Mouse (Mus musculus) small intestine, adult 2 months (tissue): Measurements from ENCODE around the gene Ssbp3. TPM values are rescaled to one million over a fixed set of nuclear protein-coding genes. Genes with fewer than 3 reads are reported as not detected.

Source experiments
- H3K27ac ChIP-seq: fragments of 200-500 bp; 2 replicates; pipeline ENCODE4 v1.5.1; 2012; ENCODE audit warnings: low read depth, low read length, control low read depth, inconsistent platforms; ENCODE audit not compliant: insufficient read depth
- H3K27me3 ChIP-seq: fragments of 200-500 bp; 2 replicates; pipeline ENCODE4 v1.6.1; 2012; ENCODE audit warnings: mild to moderate bottlenecking, moderate library complexity, low read length, inconsistent platforms; ENCODE audit not compliant: control insufficient read depth, insufficient read depth
- H3K36me3 ChIP-seq: fragments of 200-500 bp; 2 replicates; pipeline ENCODE4 v1.6.1; 2012; ENCODE audit warnings: mild to moderate bottlenecking, low read length, control low read depth, inconsistent platforms; ENCODE audit not compliant: control insufficient read depth, insufficient read depth
- H3K4me1 ChIP-seq: fragments of 200-500 bp; 2 replicates; pipeline ENCODE4 v1.6.1; 2012; ENCODE audit warnings: low read length, inconsistent platforms, mixed read lengths; ENCODE audit not compliant: control insufficient read depth, insufficient read depth, insufficient read length
- H3K4me3 ChIP-seq: fragments of 200-500 bp; 2 replicates; pipeline ENCODE4 v1.5.1; 2012; ENCODE audit warnings: low read depth, mild to moderate bottlenecking, control low read depth, inconsistent platforms, low read length, moderate library complexity
- CTCF ChIP-seq: fragments of 200-500 bp; IDR thresholded peaks from 2 replicates; pipeline ENCODE4 v1.5.1; 2012; ENCODE audit warnings: low read depth, mild to moderate bottlenecking, control low read depth, inconsistent platforms, low read length, moderate library complexity, mixed read lengths; ENCODE audit not compliant: insufficient replicate concordance, insufficient read length; ENCODE audit errors: extremely low read depth
- POLR2A ChIP-seq: fragments of 200-500 bp; IDR thresholded peaks from 2 replicates; pipeline ENCODE4 v1.6.1; 2012; ENCODE audit warnings: low read depth, mild to moderate bottlenecking, control low read depth, inconsistent platforms, low read length, moderate library complexity
- WGBS: fragments of 180-500 bp; shearing (Covaris S2); methylation state at CpG from one replicate; pipeline ENCODE4 v1.1.7; 2018; 5-methylcytosine and 5-hydroxymethylcytosine counted together
- polyA plus RNA-seq: library from polyadenylated mRNA; depleted of rRNA; stranded (reverse); fragments of >200 nt; gene quantifications from 2 replicates; pipeline ENCODE4 v1.2.3, GENCODE M21; 2012

Gene Ssbp3
- polyA plus RNA-seq, 1 experiment, result 21.2 TPM

- H3K27ac ChIP-seq, result no peak overlapping the region
- no peaks in the 10 kb centered on the region for H3K27me3 ChIP-seq
- 29% methylated on average over 3 of the region's 3 CpGs for WGBS
- H3K4me3 ChIP-seq, result no peak overlapping the region
- TF ChIP-seq CTCF, result no peak
- no peak for TF ChIP-seq POLR2A
- H3K36me3 ChIP-seq, result no peaks in the 10 kb centered on the region
- H3K4me1 ChIP-seq, result peaks cover 33% of the 10 kb centered on the region
These were observed 108.0 kb downstream of the Ssbp3 start for GRCm38 (mm10) chr4:107018521-107018920.

GRCm38 (mm10) chr4:107019027-107019426, 108.5 kb downstream of the Ssbp3 start:
- 41% methylated on average over 7 of the region's 7 CpGs for WGBS
- Histone ChIP-seq H3K4me3 (no peak overlapping the region), H3K27me3 (no peaks in the 10 kb centered on the region), H3K4me1 (peaks cover 28% of the 10 kb centered on the region), H3K27ac (no peak overlapping the region), H3K36me3 (no peaks in the 10 kb centered on the region)
- no peak for TF ChIP-seq POLR2A

GRCm38 (mm10) chr4:107020287-107021000, 109.9 kb downstream of the Ssbp3 start:
- Histone ChIP-seq H3K27ac (no peak overlapping the region), H3K27me3 (no peaks in the 10 kb centered on the region), H3K36me3 (no peaks in the 10 kb centered on the region), H3K4me1 (peaks cover 35% of the 10 kb centered on the region), H3K4me3 (no peak overlapping the region)
- 63% methylated on average over 5 of the region's 5 CpGs for WGBS
- no peak for TF ChIP-seq CTCF
- TF ChIP-seq POLR2A, result no peak

GRCm38 (mm10) chr4:107021464-107021863, 111.0 kb downstream of the Ssbp3 start:
- 80% methylated on average over 3 of the region's 3 CpGs for WGBS
- no peak for TF ChIP-seq CTCF
- TF ChIP-seq POLR2A, result no peak
- Histone ChIP-seq H3K27me3 (no peaks in the 10 kb centered on the region), H3K4me1 (peaks cover 32% of the 10 kb centered on the region), H3K27ac (no peak overlapping the region), H3K4me3 (no peak overlapping the region), H3K36me3 (no peaks in the 10 kb centered on the region)

GRCm38 (mm10) chr4:107024899-107025298, 114.4 kb downstream of the Ssbp3 start:
- H3K4me1 ChIP-seq, result peaks cover 19% of the 10 kb centered on the region
- no peaks in the 10 kb centered on the region for H3K27me3 ChIP-seq
- TF ChIP-seq CTCF (no peak), POLR2A (no peak)
- H3K36me3 ChIP-seq, result 0 out of 2 replicates have a peak, but pooled peaks cover 3% of the 10 kb centered on the region
- no peak overlapping the region for H3K27ac ChIP-seq
- WGBS, result 28% methylated on average over 7 of the region's 7 CpGs
- H3K4me3 ChIP-seq, result no peak overlapping the region

GRCm38 (mm10) chr4:107025369-107025768, 114.9 kb downstream of the Ssbp3 start:
- no peak for TF ChIP-seq POLR2A
- TF ChIP-seq CTCF, result no peak
- Histone ChIP-seq H3K36me3 (peaks cover 3% of the 10 kb centered on the region; the same call in 1 of the 2 replicates), H3K27ac (no peak overlapping the region), H3K4me3 (no peak overlapping the region), H3K4me1 (peaks cover 15% of the 10 kb centered on the region), H3K27me3 (no peaks in the 10 kb centered on the region)
- WGBS, result 58% methylated on average over 5 of the region's 5 CpGs

GRCm38 (mm10) chr4:107026451-107026850, 116.0 kb downstream of the Ssbp3 start:
- TF ChIP-seq POLR2A (no peak), CTCF (no peak)
- WGBS, result 44% methylated on average over 8 of the region's 8 CpGs
- H3K4me3 ChIP-seq, result no peak overlapping the region

GRCm38 (mm10) chr4:107035689-107036088, 125.2 kb downstream of the Ssbp3 start:
- Histone ChIP-seq H3K27me3 (no peaks in the 10 kb centered on the region), H3K4me1 (no peaks in the 10 kb centered on the region), H3K36me3 (peaks cover 29% of the 10 kb centered on the region), H3K27ac (no peak overlapping the region), H3K4me3 (no peak overlapping the region)
- no peak for TF ChIP-seq CTCF
- no peak for TF ChIP-seq POLR2A
- 78% methylated on average over 4 of the region's 4 CpGs for WGBS

More at GRCm38 (mm10) chr4:107026451-107026850, 116.0 kb downstream of the Ssbp3 start:
- peaks cover 8% of the 10 kb centered on the region; the same call in 1 of the 2 replicates for H3K36me3 ChIP-seq
- no peaks in the 10 kb centered on the region for H3K27me3 ChIP-seq
- H3K4me1 ChIP-seq, result peaks cover 7% of the 10 kb centered on the region
- no peak overlapping the region for H3K27ac ChIP-seq
